Mouse (Mus musculus) C2C12 (cell line): ENCODE results near the gene Spata5. TPM values are rescaled to one million over a fixed set of nuclear protein-coding genes. Genes with fewer than 3 reads are reported as not detected.

ENCODE experiments used
- H3K27me3 ChIP-seq: one replicate; pipeline ENCODE4 v1.6.1; 2011; ENCODE audit not compliant: control insufficient read depth, insufficient read depth, insufficient read length
- H3K36me3 ChIP-seq: one replicate; pipeline ENCODE4 v1.6.1; 2011; ENCODE audit not compliant: control insufficient read depth, insufficient read depth
- H3K4me3 ChIP-seq: one replicate; pipeline ENCODE4 v1.5.1; 2011; ENCODE audit warnings: mild to moderate bottlenecking, control low read depth; ENCODE audit not compliant: poor library complexity, insufficient read depth, severe bottlenecking
- H3K79me2 ChIP-seq: one replicate; pipeline ENCODE4 v1.6.1; 2011; ENCODE audit not compliant: control insufficient read depth, insufficient read depth
- H3K79me3 ChIP-seq: one replicate; pipeline ENCODE4 v1.6.1; 2011; ENCODE audit warnings: low read depth, control low read depth
- H3ac ChIP-seq: one replicate; pipeline ENCODE3; 2011; ENCODE audit warnings: low read depth; ENCODE audit not compliant: control insufficient read depth, insufficient read length
- CEBPB ChIP-seq: IDR thresholded peaks from one replicate; pipeline ENCODE4 v1.6.1; 2011; ENCODE audit warnings: low read depth, mild to moderate bottlenecking, control low read depth, moderate library complexity
- CTCF ChIP-seq: IDR thresholded peaks from one replicate; pipeline ENCODE4 v1.5.1; 2011; ENCODE audit not compliant: control insufficient read depth, insufficient read depth, insufficient read length
- FOSL1 ChIP-seq: IDR thresholded peaks from one replicate; pipeline ENCODE4 v1.8.0; 2011; ENCODE audit warnings: mild to moderate bottlenecking, low read length; ENCODE audit not compliant: poor library complexity, insufficient read depth, severe bottlenecking
- MAX ChIP-seq: IDR thresholded peaks from one replicate; pipeline ENCODE4 v1.6.1; 2011; ENCODE audit warnings: mild to moderate bottlenecking, control low read depth
- MYOD1 ChIP-seq: IDR thresholded peaks from one replicate; pipeline ENCODE4 v1.6.1; 2011; ENCODE audit warnings: low read depth; ENCODE audit not compliant: control insufficient read depth, insufficient read length
- MYOG ChIP-seq: IDR thresholded peaks from one replicate; pipeline ENCODE4 v1.6.1; 2011; ENCODE audit not compliant: control insufficient read depth, insufficient read length; ENCODE audit errors: extremely low read depth
- USF1 ChIP-seq: IDR thresholded peaks from one replicate; pipeline ENCODE4 v1.6.1; 2011; ENCODE audit warnings: low read depth, mild to moderate bottlenecking, control low read depth, moderate library complexity
- polyA plus RNA-seq: library from polyadenylated mRNA; unstranded; fragments of >200 nt; fragmentation: generic; extraction: Trizol; gene quantifications from one replicate; pipeline ENCODE4 v1.2.1, GENCODE M21; 2012; ENCODE audit warnings: missing spikeins

The Spata5 gene
- polyA plus RNA-seq, 1 experiment: 19.6 TPM

DNA sequence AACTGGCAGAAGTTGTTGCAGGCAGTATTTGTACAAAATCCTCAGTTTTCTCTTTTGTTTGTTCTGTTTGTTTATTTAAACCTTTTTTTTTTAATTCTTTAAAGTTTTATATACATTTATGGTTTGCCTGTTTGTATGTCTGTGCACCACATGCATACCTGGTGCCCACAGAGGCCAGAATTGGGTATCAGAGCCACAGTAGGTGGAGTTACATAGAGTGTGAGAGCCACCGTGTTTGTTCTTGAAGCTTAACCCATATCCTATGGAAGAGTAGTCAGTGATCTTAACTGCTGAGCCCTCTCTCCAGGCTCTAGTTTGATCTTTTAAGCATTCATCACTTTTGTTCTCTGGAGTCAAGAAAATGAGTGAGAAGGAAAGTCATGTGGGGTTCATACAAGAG, 130.9 kb downstream of the Spata5 start:
- H3K79me2 ChIP-seq: no peaks in the 10 kb centered on the region
- H3K79me3 ChIP-seq: peaks cover 3% of the 10 kb centered on the region
- no peak for TF ChIP-seq CTCF
- no peak for TF ChIP-seq USF1
- TF ChIP-seq MAX: no peak
- no peak for TF ChIP-seq MYOG
- TF ChIP-seq FOSL1: no peak
- no peak for TF ChIP-seq CEBPB
- TF ChIP-seq MYOD1: no peak

DNA sequence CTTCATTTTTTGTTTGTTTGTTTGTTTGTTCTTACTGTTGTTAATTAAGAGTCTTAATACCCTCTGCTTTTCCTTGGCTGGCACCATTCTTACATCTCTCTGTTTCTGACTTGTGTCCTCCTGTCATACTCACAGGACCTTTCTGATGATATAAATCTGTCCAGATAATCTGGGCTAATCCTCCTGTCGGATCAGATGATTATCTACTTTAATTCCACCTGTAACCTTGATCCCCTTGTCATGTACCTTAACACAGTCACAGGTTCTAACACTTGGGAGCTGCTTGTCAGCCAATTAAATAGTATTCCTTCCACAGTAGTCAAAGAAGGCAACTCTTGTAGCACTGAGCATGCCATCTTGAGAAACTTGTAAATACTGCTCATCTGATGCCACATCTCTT, 131.8 kb downstream of the Spata5 start:
- Histone ChIP-seq H3ac (no peak overlapping the region), H3K36me3 (peaks cover 7% of the 10 kb centered on the region), H3K79me2 (no peaks in the 10 kb centered on the region), H3K4me3 (no peak overlapping the region), H3K27me3 (no peaks in the 10 kb centered on the region), H3K79me3 (peaks cover 3% of the 10 kb centered on the region)
- TF ChIP-seq MYOD1 (no peak), CEBPB (no peak), MAX (no peak), MYOG (no peak), FOSL1 (no peak), CTCF (no peak), USF1 (no peak)

More for the DNA sequence above, 130.9 kb downstream of the Spata5 start:
- Histone ChIP-seq H3ac (no peak overlapping the region), H3K4me3 (no peak overlapping the region), H3K27me3 (no peaks in the 10 kb centered on the region), H3K36me3 (peaks cover 7% of the 10 kb centered on the region)

DNA sequence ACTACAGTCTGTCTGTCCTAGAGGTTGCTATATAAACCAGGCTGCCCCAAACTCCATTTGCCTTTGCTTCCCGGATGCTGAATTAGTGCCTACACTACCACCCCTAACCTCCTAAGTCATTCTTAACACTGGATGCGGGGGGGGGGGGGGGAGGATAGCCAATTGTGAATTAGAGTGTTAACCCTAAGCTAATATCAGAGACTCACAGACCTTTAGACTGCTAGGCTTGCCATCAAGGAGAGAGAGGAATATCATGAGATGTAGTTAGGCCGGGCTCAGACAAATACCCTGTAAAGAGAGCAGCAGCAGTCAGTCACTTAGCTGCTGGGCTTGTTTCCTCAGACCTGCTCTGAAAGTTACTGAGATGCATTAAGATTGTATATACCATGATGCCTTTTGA, 132.5 kb downstream of the Spata5 start:
- H3K36me3 ChIP-seq: peaks cover 7% of the 10 kb centered on the region
- no peak overlapping the region for H3K4me3 ChIP-seq
- H3K79me3 ChIP-seq: peaks cover 3% of the 10 kb centered on the region
- no peak for TF ChIP-seq USF1
- no peak for TF ChIP-seq CTCF
- TF ChIP-seq CEBPB: no peak
- TF ChIP-seq MAX: no peak
- TF ChIP-seq MYOD1: no peak
- TF ChIP-seq FOSL1: no peak
- TF ChIP-seq MYOG: no peak
- no peaks in the 10 kb centered on the region for H3K79me2 ChIP-seq
- H3ac ChIP-seq: no peak overlapping the region
- no peaks in the 10 kb centered on the region for H3K27me3 ChIP-seq

DNA sequence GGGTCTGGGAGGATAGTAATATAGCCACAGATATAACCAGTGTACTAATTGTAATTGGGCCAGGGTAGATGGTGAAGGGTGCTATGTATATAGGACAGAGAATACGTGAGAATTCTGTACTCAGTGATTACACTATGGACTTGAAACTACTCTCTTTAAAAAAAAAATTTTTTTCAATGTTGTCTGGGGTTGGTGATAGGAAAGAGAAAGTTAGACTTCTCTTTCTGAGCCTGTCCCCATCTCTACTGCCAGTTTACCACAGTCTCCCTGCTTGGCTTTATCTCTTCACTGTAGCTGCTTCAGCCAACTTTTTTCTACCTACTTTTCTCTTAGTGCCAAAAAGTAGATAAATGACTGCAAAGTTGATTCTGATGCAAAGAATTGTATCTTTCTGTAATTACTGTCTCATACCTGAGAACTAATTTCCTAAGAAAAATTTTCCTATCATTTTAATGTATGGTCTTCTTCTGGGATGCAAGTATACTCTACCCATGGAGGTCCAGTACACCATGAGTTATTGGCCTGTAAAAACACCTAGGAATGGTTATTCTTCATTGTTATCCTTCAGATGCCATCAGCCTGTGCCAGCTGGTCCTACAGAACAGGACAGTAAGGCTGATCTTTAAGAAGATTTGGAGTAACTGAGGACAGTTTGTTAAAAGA, 133.8 kb downstream of the Spata5 start:
- Histone ChIP-seq H3K4me3 (no peak overlapping the region), H3K79me2 (no peaks in the 10 kb centered on the region), H3ac (no peak overlapping the region), H3K79me3 (peaks cover under 1% of the 10 kb centered on the region), H3K36me3 (peaks cover 7% of the 10 kb centered on the region), H3K27me3 (no peaks in the 10 kb centered on the region)
- TF ChIP-seq MYOD1 (no peak), FOSL1 (no peak), CEBPB (no peak), CTCF (no peak), MAX (no peak), USF1 (no peak), MYOG (no peak)

DNA sequence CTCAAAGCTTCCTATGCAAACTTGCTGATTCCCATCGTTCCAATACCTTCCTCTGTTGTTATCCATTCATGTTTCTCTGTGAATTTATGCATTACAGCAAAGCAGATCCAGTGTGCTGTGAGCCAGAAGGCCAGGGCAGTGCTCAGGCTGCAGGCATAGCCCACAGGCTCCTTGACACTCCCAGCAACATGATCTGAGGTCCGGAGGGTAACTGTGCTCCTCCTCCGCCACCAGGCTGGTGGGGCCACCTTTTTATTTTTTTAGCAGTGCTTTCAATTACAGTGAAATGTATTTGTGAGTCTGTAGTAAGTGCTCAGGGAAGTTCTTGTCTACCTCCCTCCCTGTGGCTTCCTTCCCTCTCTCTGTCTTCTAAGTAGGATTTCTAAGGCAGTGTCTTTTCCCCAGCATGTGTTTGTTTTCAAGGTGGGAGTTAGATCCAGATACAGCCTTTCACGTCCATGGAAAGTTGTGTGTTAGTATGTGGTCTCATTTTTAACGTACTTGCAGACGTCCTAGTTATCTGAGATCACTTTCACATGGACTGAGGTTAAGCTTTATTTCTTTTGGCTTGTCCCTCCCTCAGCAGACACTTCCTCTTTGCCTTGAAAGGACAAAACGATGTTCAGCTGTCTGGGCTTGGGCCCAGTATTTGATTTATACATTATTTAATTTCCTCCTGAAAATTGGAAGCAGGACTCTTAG, 136.9 kb downstream of the Spata5 start:
- Histone ChIP-seq H3K79me3 (no peaks in the 10 kb centered on the region), H3K27me3 (no peaks in the 10 kb centered on the region), H3K79me2 (no peaks in the 10 kb centered on the region), H3ac (no peak overlapping the region), H3K4me3 (no peak overlapping the region), H3K36me3 (peaks cover 7% of the 10 kb centered on the region)
- no peak for TF ChIP-seq MYOD1
- no peak for TF ChIP-seq MYOG
- TF ChIP-seq CTCF: no peak
- TF ChIP-seq FOSL1: no peak
- no peak for TF ChIP-seq MAX
- TF ChIP-seq CEBPB: no peak
- TF ChIP-seq USF1: no peak

DNA sequence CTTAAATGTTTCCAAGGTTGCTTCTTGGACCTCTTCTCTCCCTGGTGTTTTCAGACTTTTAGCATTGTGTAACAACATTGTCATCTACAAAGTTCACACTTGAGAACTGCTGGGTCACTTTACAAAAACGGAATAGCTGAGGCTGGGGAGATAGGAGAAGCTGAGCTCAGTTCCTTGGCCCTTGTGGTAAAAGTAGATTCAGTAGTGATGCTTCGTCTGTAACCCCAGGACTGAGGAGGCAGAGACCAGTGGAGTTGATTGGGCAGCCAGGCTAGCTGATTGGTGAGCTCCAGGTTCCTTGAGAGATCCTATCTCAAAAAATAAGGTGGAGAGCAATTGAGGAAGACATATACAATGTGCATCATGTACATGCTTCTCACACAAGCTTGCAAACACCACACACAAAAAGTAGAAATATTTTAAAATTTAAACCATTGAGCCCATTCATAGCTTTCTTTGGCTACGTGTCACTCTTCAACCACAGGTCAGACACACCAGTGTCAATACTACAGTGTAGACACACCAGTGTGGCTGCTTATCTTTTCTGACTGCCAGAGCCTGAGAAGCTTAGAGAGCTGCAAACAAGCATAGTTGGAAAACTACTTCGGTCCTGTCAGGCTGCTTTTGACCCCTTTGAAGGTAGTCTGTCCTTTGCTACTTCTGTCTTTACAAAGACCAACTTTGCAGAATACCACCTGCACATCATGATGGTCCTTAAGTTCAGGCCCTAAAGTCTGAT, 138.2 kb downstream of the Spata5 start:
- Histone ChIP-seq H3ac (no peak overlapping the region), H3K4me3 (no peak overlapping the region), H3K36me3 (peaks cover 6% of the 10 kb centered on the region), H3K79me2 (no peaks in the 10 kb centered on the region), H3K79me3 (no peaks in the 10 kb centered on the region), H3K27me3 (no peaks in the 10 kb centered on the region)
- no peak for TF ChIP-seq USF1
- TF ChIP-seq MAX: no peak
- no peak for TF ChIP-seq MYOG
- no peak for TF ChIP-seq MYOD1
- no peak for TF ChIP-seq CEBPB
- TF ChIP-seq CTCF: no peak
- TF ChIP-seq FOSL1: no peak
